21 mouse cellular contexts compared by ENCODE assay signal in the genomic region with DNA sequence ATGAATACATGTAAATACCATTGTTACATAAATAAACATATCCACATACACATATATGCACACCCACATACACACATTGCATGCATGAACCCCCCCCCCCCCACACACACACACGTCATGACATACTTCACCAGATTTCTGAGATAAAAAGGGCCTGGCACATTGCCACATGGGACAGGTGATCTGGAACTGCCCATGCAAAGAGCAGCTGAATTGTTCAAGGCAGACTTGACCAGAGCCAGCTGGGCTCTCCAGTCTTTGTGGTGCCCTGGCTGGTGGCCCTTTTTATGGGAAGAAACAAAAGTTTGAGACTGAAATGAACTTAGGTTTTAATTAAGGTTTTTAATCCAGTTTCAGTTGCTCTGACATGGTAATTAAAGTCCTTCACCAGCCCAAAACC.
DNase-seq lines count a peak whose midpoint lies in the region; ATAC-seq and TF ChIP-seq lines count a peak whose summit lies in the region.
"Had no signal": no experiment of that assay in that cellular context is flagged by ENCODE, and none has a peak within 500 bp of the region (broad histone marks: within the 10 kb centered on the region; RNA-seq: fewer than 3 reads in every experiment).

No protein-coding gene starts in this region.

- H3K9ac ChIP-seq in forebrain, embryonic 12.5 days = no peak overlapping the region
- H3K9ac ChIP-seq in forebrain, embryonic 15.5 days (replicated peaks) = no peak overlapping the region
- no peak overlapping the region for H3K9ac ChIP-seq in forebrain, embryonic 16.5 days (replicated peaks; ENCODE audit: low read depth, low read length)
- H3K9ac ChIP-seq: embryonic facial prominence, embryonic 12.5 days; liver, embryonic 14.5 days; lung, embryonic 15.5 days; midbrain, embryonic 12.5 days had no signal

- WGBS in forebrain, embryonic 12.5 days = 46% methylated on average over 1 of the region's 1 CpGs
- WGBS in forebrain, embryonic 15.5 days = 22% methylated on average over 1 of the region's 1 CpGs
- 22% methylated on average over 1 of the region's 1 CpGs for WGBS in kidney, adult 2 months
- WGBS in forebrain, embryonic 16.5 days = 22% methylated on average over 1 of the region's 1 CpGs

- ATAC-seq in forebrain, embryonic 12.5 days (ENCODE audit: low FRiP score) = peak; percentile 51
- no peak for ATAC-seq in forebrain, embryonic 15.5 days (replicated peaks)
- peak; percentile 43; the same call in 1 of the 2 replicates for ATAC-seq in forebrain, embryonic 16.5 days

- no peak for TF ChIP-seq CTCF in kidney, adult 2 months (conservative IDR thresholded peaks at IDR 0.05; ENCODE audit: insufficient read depth, insufficient read length, low read depth, low read length)

- H3K4me3 ChIP-seq in forebrain, embryonic 12.5 days (replicated peaks) = no peak overlapping the region
- no peak overlapping the region for H3K4me3 ChIP-seq in forebrain, embryonic 15.5 days
- H3K4me3 ChIP-seq in kidney, adult 2 months (ENCODE audit: insufficient read depth, low read depth, low read length) = no peak overlapping the region
- H3K4me3 ChIP-seq in forebrain, embryonic 16.5 days (replicated peaks; ENCODE audit: low read length) = no peak overlapping the region
- H3K4me3 ChIP-seq: embryonic facial prominence, embryonic 12.5 days; lung, embryonic 15.5 days; midbrain, embryonic 12.5 days; myocyte had no signal

- no peaks in the 10 kb centered on the region for H3K9me3 ChIP-seq in forebrain, embryonic 12.5 days
- no peaks in the 10 kb centered on the region for H3K9me3 ChIP-seq in forebrain, embryonic 15.5 days
- no peaks in the 10 kb centered on the region for H3K9me3 ChIP-seq in forebrain, embryonic 16.5 days (ENCODE audit: control insufficient read depth, low read length)
- H3K9me3 ChIP-seq: embryonic facial prominence, embryonic 12.5 days; lung, embryonic 15.5 days; midbrain, embryonic 12.5 days had no signal

- no peaks in the 10 kb centered on the region for H3K27me3 ChIP-seq in forebrain, embryonic 12.5 days
- no peaks in the 10 kb centered on the region for H3K27me3 ChIP-seq in forebrain, embryonic 15.5 days
- H3K27me3 ChIP-seq in kidney, adult 2 months (replicated peaks; ENCODE audit: control insufficient read depth, insufficient read depth, low read length) = no peaks in the 10 kb centered on the region
- no peaks in the 10 kb centered on the region for H3K27me3 ChIP-seq in forebrain, embryonic 16.5 days (replicated peaks; ENCODE audit: control insufficient read depth, insufficient read depth, low read length)
- H3K27me3 ChIP-seq: embryonic facial prominence, embryonic 12.5 days; lung, embryonic 15.5 days; midbrain, embryonic 12.5 days had no signal

- no peak for TF ChIP-seq POLR2A in kidney, adult 2 months (IDR thresholded peaks at IDR 0.05; ENCODE audit: low read depth, low read length)

- no peak overlapping the region for H3K27ac ChIP-seq in forebrain, embryonic 12.5 days
- H3K27ac ChIP-seq in forebrain, embryonic 15.5 days (replicated peaks) = no peak overlapping the region
- H3K27ac ChIP-seq in kidney, adult 2 months (ENCODE audit: insufficient read depth, low read depth, low read length) = no peak overlapping the region
- no peak overlapping the region for H3K27ac ChIP-seq in forebrain, embryonic 16.5 days (ENCODE audit: low read length)
- H3K27ac ChIP-seq: embryonic facial prominence, embryonic 12.5 days; liver, embryonic 14.5 days; lung, embryonic 15.5 days; midbrain, embryonic 12.5 days had no signal

- no peaks in the 10 kb centered on the region for H3K4me1 ChIP-seq in forebrain, embryonic 12.5 days
- H3K4me1 ChIP-seq in forebrain, embryonic 15.5 days = no peaks in the 10 kb centered on the region
- no peaks in the 10 kb centered on the region for H3K4me1 ChIP-seq in kidney, adult 2 months (ENCODE audit: control insufficient read depth, insufficient read depth, low read length)
- no peaks in the 10 kb centered on the region; the same call in 1 of the 2 replicates for H3K4me1 ChIP-seq in forebrain, embryonic 16.5 days (replicated peaks; ENCODE audit: control insufficient read depth, insufficient read depth, low read length)
- H3K4me1 ChIP-seq: embryonic facial prominence, embryonic 12.5 days; lung, embryonic 15.5 days; midbrain, embryonic 12.5 days had no signal

- H3K4me2 ChIP-seq in forebrain, embryonic 12.5 days = no peak overlapping the region
- no peak overlapping the region for H3K4me2 ChIP-seq in forebrain, embryonic 15.5 days (replicated peaks)
- no peak overlapping the region for H3K4me2 ChIP-seq in forebrain, embryonic 16.5 days (ENCODE audit: low read length)
- H3K4me2 ChIP-seq: embryonic facial prominence, embryonic 12.5 days; heart, embryonic 11.5 days; lung, embryonic 15.5 days; midbrain, embryonic 12.5 days had no signal

- no peaks in the 10 kb centered on the region for H3K36me3 ChIP-seq in forebrain, embryonic 12.5 days (replicated peaks)
- no peaks in the 10 kb centered on the region for H3K36me3 ChIP-seq in forebrain, embryonic 15.5 days
- H3K36me3 ChIP-seq in kidney, adult 2 months (ENCODE audit: control insufficient read depth, insufficient read depth, low read length) = no peaks in the 10 kb centered on the region
- H3K36me3 ChIP-seq in forebrain, embryonic 16.5 days (ENCODE audit: control insufficient read depth, insufficient read depth) = no peaks in the 10 kb centered on the region
- H3K36me3 ChIP-seq: embryonic facial prominence, embryonic 12.5 days; lung, embryonic 15.5 days; midbrain, embryonic 12.5 days had no signal

- intact Hi-C loops in gastrocnemius, postnatal 36 days (cut with DNase I) = no loop called here

- peak; percentile 18 to 34 for DNase-seq in kidney, postnatal 25 days
- DNase-seq in kidney, adult 2 months = no peak
- peak; percentile 16 for DNase-seq in retina, postnatal 1 day
- DNase-seq in retina, embryonic 14.5 days (ENCODE audit: low spot score) = no peak
- DNase-seq in gastrocnemius, postnatal 36 days = no peak
- DNase-seq: adrenal gland, postnatal 36 days; B cell, adult 2 months; cerebellum, adult 8-10 months; heart, postnatal 10 days; kidney, adult 18-20 months; spleen, adult 18-20 months; thymus, postnatal 4 days had no signal

Comparison
In these comparisons a context has a peak if more than half of its experiments do, and no peak if none do; other contexts are left out.
1. DNase-seq: peak in kidney, postnatal 25 days (2 of 2) and retina, postnatal 1 day (single experiment); none in kidney, adult 2 months (single experiment), retina, embryonic 14.5 days (single experiment) and gastrocnemius, postnatal 36 days (0 of 2).